In the genomic region with DNA sequence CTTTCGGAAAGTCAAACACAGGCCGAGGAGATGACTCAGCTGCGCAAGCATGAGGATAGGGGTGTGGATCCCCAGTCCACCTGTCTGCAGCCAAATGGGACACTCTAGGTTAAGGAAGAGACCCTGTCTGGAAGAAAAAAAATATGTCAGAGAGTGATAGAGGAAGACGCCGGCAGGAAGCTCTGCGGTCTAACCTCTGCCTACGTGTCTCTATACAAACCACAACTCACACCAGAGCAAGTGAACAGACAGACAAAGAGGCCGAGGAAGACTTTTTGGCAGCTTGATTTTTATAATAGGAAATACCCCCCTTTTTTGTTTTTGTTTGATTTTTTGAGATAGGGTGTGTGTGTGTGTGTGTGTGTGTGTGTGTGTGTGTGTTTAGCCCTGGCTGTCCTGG, we compare ENCODE assay signal across 17 mouse cellular contexts. TPM values are rescaled to one million over a fixed set of nuclear protein-coding genes. Genes with fewer than 3 reads are reported as not detected.
"Had no signal": no experiment of that assay in that cellular context is flagged by ENCODE, and none has a peak within 500 bp of the region (broad histone marks: within the 10 kb centered on the region; RNA-seq: fewer than 3 reads in every experiment).

No protein-coding gene starts in this region.

- DNase-seq: kidney, postnatal 14 days; liver, embryonic 13.5 days; liver, postnatal 0 days; lung, postnatal 14 days; right cerebral cortex, adult 18-20 months; right cerebral cortex, postnatal 25 days had no signal

- ATAC-seq: intestine, postnatal 0 days; liver, postnatal 0 days; midbrain, embryonic 16.5 days had no signal

RNA-seq across cellular contexts. Expression of a gene that starts 11.4 kb away (rescaled TPM):
- polyA plus RNA-seq: macrophage had no signal

RNA-seq across cellular contexts. Expression of a gene that starts 29.7 kb away (rescaled TPM):
- polyA plus RNA-seq: kidney, embryonic 14.5 days; large intestine, adult 2 months; liver, embryonic 13.5 days; liver, postnatal 0 days; lung, embryonic 15.5 days; macrophage; midbrain, embryonic 12.5 days; midbrain, embryonic 16.5 days; neural tube, embryonic 11.5 days; neural tube, embryonic 15.5 days; small intestine, adult 2 months; stomach, postnatal 0 days had no signal
